Mouse (Mus musculus): ENCODE measurements around the gene Entpd1. TPM values are rescaled to one million over a fixed set of nuclear protein-coding genes. Genes with fewer than 3 reads are reported as not detected.

Gene Entpd1
- polyA plus RNA-seq, 2 experiments = 7.4 to 9.8 TPM

DNA sequence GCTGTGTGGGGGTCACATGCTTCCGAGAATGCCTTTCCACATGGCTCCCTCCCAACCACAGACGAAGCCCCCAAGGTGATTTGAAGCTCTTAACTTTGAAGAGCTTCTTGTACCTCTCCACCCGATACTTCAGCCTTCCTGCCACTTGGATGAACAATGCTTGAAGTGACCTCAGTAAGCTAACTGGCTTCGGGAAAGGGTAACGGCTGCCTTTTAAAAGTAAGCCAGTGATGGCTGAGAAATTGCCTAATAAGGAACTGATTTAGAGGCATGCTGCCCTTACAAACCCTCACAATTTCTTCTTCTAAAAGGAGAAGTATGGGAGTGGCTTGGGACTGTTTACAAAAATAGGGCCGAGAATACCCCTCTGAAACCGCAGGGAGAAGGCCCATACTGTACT, 81.0 kb downstream of the Entpd1 start:
- H3K4me2 ChIP-seq (replicated peaks; ENCODE audit: low read depth, low read length, severe bottlenecking) = no peak overlapping the region
- H3K36me3 ChIP-seq (ENCODE audit: control insufficient read depth, insufficient read depth, low read length) = no peaks in the 10 kb centered on the region
- WGBS = 80% methylated on average over 7 of the region's 7 CpGs

DNA sequence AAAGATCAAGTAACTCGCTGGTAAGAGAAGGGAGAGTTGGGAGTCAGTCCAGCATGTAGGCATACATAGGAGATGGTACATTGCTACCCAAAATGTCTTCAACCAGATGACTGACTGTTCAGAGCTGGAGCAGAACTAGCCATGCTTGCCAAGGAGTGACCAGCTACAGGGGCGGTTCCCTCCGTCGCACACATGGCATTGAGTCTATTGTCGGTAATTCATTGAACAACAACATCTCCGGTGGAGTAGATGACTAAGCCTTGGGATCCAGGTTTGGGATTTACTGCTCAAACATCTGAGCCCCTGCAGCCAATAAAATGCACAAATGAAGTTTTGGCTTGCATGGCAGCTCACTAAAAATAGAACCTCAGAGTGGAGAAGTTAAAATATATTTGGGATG, 84.0 kb downstream of the Entpd1 start:
- Histone ChIP-seq H3K9ac (ENCODE audit: low read depth, low read length, severe bottlenecking) (no peak overlapping the region), H3K9me3 (ENCODE audit: control insufficient read depth, low read length) (no peaks in the 10 kb centered on the region), H3K36me3 (ENCODE audit: control insufficient read depth, insufficient read depth, low read length) (no peaks in the 10 kb centered on the region), H3K4me2 (replicated peaks; ENCODE audit: low read depth, low read length, severe bottlenecking) (no peak overlapping the region), H3K27me3 (ENCODE audit: control insufficient read depth, insufficient read depth, low read length) (no peaks in the 10 kb centered on the region), H3K27ac (replicated peaks; ENCODE audit: low read depth, low read length) (no peak overlapping the region), H3K4me3 (replicated peaks; ENCODE audit: low read length) (no peak overlapping the region), H3K4me1 (ENCODE audit: control insufficient read depth, insufficient read depth, low read length) (no peaks in the 10 kb centered on the region)
- DNase-seq (ENCODE audit: low spot score) (no peak), ATAC-seq (ENCODE audit: low FRiP score, low read depth) (no peak)
- no peak for TF ChIP-seq POLR2A (IDR thresholded peaks at IDR 0.05; ENCODE audit: borderline replicate concordance, extremely low read depth, insufficient read depth, insufficient read length)
- 86% methylated on average over 6 of the region's 6 CpGs for WGBS

More for the DNA sequence above, 81.0 kb downstream of the Entpd1 start:
- DNase-seq (ENCODE audit: low spot score) = no peak
- no peak overlapping the region for H3K4me3 ChIP-seq (replicated peaks; ENCODE audit: low read length)
- ATAC-seq (ENCODE audit: low FRiP score, low read depth) = no peak
- no peaks in the 10 kb centered on the region for H3K4me1 ChIP-seq (ENCODE audit: control insufficient read depth, insufficient read depth, low read length)
- TF ChIP-seq POLR2A (IDR thresholded peaks at IDR 0.05; ENCODE audit: borderline replicate concordance, extremely low read depth, insufficient read depth, insufficient read length) = no peak
- no peak overlapping the region for H3K9ac ChIP-seq (ENCODE audit: low read depth, low read length, severe bottlenecking)
- no peaks in the 10 kb centered on the region for H3K27me3 ChIP-seq (ENCODE audit: control insufficient read depth, insufficient read depth, low read length)
- H3K27ac ChIP-seq (replicated peaks; ENCODE audit: low read depth, low read length) = no peak overlapping the region
- H3K9me3 ChIP-seq (ENCODE audit: control insufficient read depth, low read length) = no peaks in the 10 kb centered on the region

DNA sequence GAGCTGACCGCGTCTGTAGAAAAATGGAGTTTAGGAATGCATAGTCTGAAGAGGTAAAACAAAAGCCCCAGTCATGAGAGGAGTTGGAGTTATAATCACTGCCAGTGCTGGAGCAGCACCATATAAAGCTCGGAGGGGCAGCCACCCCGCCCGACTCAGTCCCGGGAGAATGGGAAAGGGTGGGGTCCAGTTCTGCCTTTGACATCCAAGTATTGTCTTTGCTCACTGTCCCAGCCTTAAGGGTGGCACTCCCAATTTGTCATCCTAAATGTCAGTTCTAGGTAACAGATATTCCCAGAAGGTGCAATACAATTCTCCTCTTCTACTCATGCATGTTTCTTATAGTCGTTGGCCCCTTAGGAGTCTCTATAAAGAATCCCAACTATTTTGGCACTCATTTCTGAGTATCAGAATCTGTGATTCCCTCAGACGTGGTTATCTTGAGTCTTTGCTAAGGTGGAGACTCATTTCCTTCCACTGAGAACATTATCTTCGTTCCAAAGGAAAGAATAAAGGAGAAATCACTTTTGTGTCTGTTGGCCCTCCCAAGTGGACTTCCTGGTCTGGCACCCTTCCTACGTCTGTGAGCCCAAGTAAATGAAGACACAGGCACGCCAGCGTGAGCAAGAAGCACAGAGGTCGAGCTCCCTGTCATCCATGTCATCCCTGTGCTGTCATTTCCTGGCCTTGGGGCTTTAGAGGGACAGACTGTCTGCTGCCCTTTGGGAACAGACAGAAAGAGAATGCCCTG, 86.1 kb downstream of the Entpd1 start:
- Histone ChIP-seq H3K9me3 (ENCODE audit: control insufficient read depth, low read length) (no peaks in the 10 kb centered on the region), H3K36me3 (ENCODE audit: control insufficient read depth, insufficient read depth, low read length) (no peaks in the 10 kb centered on the region), H3K4me2 (replicated peaks; ENCODE audit: low read depth, low read length, severe bottlenecking) (no peak overlapping the region), H3K27me3 (ENCODE audit: control insufficient read depth, insufficient read depth, low read length) (no peaks in the 10 kb centered on the region), H3K4me1 (ENCODE audit: control insufficient read depth, insufficient read depth, low read length) (no peaks in the 10 kb centered on the region; the same call in 1 of the 2 replicates), H3K27ac (replicated peaks; ENCODE audit: low read depth, low read length) (no peak overlapping the region), H3K9ac (ENCODE audit: low read depth, low read length, severe bottlenecking) (no peak overlapping the region), H3K4me3 (replicated peaks; ENCODE audit: low read length) (no peak overlapping the region)
- no peak for TF ChIP-seq POLR2A (IDR thresholded peaks at IDR 0.05; ENCODE audit: borderline replicate concordance, extremely low read depth, insufficient read depth, insufficient read length)
- ATAC-seq (ENCODE audit: low FRiP score, low read depth) = no peak
- 71% methylated on average over 13 of the region's 13 CpGs for WGBS
- no peak for DNase-seq (ENCODE audit: low spot score)

DNA sequence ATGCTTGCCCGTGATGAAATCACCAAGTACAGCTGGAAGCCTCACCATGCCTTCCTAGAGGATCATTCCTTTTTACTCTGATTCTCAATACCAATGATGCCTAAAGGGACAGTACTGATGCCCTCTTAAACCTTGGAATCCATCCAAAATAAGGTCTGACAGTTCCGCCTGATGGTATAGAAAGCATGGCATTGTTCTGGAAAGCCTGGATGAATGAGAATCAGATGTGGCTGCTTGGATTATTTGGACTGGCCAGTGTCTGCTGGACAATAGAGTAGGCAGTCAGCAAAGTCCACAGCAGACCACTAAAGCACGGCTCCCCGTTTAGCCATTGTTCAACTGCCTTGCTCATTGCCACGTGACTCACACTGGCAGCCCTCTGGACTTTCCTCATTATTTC, 87.7 kb downstream of the Entpd1 start:
- Histone ChIP-seq H3K4me2 (replicated peaks; ENCODE audit: low read depth, low read length, severe bottlenecking) (no peak overlapping the region), H3K9ac (ENCODE audit: low read depth, low read length, severe bottlenecking) (no peak overlapping the region), H3K4me3 (replicated peaks; ENCODE audit: low read length) (no peak overlapping the region), H3K27ac (replicated peaks; ENCODE audit: low read depth, low read length) (no peak overlapping the region), H3K4me1 (ENCODE audit: control insufficient read depth, insufficient read depth, low read length) (no peaks in the 10 kb centered on the region; the same call in 1 of the 2 replicates), H3K36me3 (ENCODE audit: control insufficient read depth, insufficient read depth, low read length) (no peaks in the 10 kb centered on the region), H3K9me3 (ENCODE audit: control insufficient read depth, low read length) (no peaks in the 10 kb centered on the region), H3K27me3 (ENCODE audit: control insufficient read depth, insufficient read depth, low read length) (no peaks in the 10 kb centered on the region)
- no peak for ATAC-seq (ENCODE audit: low FRiP score, low read depth)
- TF ChIP-seq POLR2A (IDR thresholded peaks at IDR 0.05; ENCODE audit: borderline replicate concordance, extremely low read depth, insufficient read depth, insufficient read length) = no peak
- DNase-seq (ENCODE audit: low spot score) = no peak
- 76% methylated on average over 5 of the region's 5 CpGs for WGBS

DNA sequence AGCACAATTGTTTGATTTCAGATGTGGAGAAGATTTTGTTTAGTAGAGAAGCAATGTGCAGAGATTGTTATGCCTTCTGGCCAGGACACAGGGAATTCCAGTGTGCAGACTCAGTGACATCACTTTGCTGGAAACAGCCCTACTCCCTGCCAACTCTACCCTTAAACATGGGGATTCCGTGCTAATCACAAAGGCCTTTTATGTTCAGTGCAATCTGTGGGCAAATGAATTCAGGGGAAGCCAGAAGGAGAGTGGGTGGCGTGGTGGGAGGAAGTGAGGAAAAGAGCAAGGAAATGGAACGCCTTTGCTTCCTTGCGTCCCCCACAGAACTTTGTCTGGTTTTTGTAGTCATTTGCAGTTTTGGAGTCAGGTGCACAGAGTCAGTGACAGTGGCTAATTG, 90.2 kb downstream of the Entpd1 start:
- WGBS = 59% methylated on average over 4 of the region's 4 CpGs
- TF ChIP-seq POLR2A (IDR thresholded peaks at IDR 0.05; ENCODE audit: borderline replicate concordance, extremely low read depth, insufficient read depth, insufficient read length) = no peak
- Histone ChIP-seq H3K4me2 (replicated peaks; ENCODE audit: low read depth, low read length, severe bottlenecking) (no peak overlapping the region), H3K4me3 (replicated peaks; ENCODE audit: low read length) (no peak overlapping the region), H3K9ac (ENCODE audit: low read depth, low read length, severe bottlenecking) (no peak overlapping the region), H3K4me1 (ENCODE audit: control insufficient read depth, insufficient read depth, low read length) (no peaks in the 10 kb centered on the region; the same call in 1 of the 2 replicates), H3K27ac (replicated peaks; ENCODE audit: low read depth, low read length) (no peak overlapping the region), H3K27me3 (ENCODE audit: control insufficient read depth, insufficient read depth, low read length) (no peaks in the 10 kb centered on the region), H3K36me3 (ENCODE audit: control insufficient read depth, insufficient read depth, low read length) (no peaks in the 10 kb centered on the region), H3K9me3 (ENCODE audit: control insufficient read depth, low read length) (no peaks in the 10 kb centered on the region)
- DNase-seq (ENCODE audit: low spot score) = no peak
- no peak for ATAC-seq (ENCODE audit: low FRiP score, low read depth)

All from limb, embryonic 14.5 days (tissue).